In the genomic region with DNA sequence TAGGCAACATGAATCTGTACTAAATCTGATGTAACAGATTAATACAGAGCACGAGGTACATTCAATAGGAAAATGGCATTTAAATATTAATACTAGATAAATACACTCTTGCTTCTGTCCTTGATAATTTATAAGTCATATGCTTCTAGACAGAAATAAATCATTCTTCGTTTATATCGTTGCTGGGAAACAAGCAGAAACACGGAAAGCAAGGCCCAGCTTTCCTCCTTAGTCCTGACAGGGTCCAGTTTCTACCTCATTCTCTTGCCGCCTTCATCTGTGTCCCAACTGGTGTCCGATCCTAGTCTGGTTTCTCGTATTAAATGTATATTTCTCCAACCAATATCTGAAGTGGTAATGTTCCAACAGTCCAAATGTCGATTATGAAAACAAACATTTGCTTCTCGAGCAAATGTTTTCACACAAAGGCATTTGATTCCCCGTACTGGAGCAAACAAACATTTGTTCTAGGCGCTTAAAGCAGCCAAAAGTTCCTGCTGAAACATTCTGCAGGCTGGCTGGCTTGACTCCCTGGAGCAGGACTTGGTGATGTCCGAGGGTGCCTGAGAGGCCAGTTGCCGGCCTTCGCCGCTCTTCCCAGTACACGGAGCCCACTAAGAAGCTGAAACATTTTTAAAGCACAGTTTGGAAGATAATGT, we compare ENCODE assay signal across 8 mouse cellular contexts.
DNase-seq lines count a peak whose midpoint lies in the region; ATAC-seq lines count a peak whose summit lies in the region.

No protein-coding gene starts in this region.

- H3K4me2 ChIP-seq in kidney, embryonic 14.5 days (replicated peaks; ENCODE audit: low read depth, low read length) = no peak overlapping the region
- H3K4me2 ChIP-seq in heart, embryonic 15.5 days = no peak overlapping the region
- H3K4me2 ChIP-seq in midbrain, embryonic 16.5 days (ENCODE audit: low read length) = 0 out of 2 replicates have a peak overlapping the region, but pooled peaks have one; percentile 6

- 35% methylated on average over 16 of the region's 16 CpGs for WGBS in kidney, embryonic 14.5 days
- 61% methylated on average over 16 of the region's 16 CpGs for WGBS in heart, embryonic 15.5 days
- WGBS in midbrain, embryonic 16.5 days = 53% methylated on average over 16 of the region's 16 CpGs

- H3K9ac ChIP-seq in kidney, embryonic 14.5 days (ENCODE audit: low read depth, low read length) = no peak overlapping the region
- no peak overlapping the region for H3K9ac ChIP-seq in heart, embryonic 15.5 days
- H3K9ac ChIP-seq in midbrain, embryonic 16.5 days (ENCODE audit: low read depth, low read length) = no peak overlapping the region

- no peaks in the 10 kb centered on the region; the same call in 1 of the 2 replicates for H3K4me1 ChIP-seq in kidney, embryonic 14.5 days (ENCODE audit: control insufficient read depth, insufficient read depth, low read length)
- 0 out of 2 replicates have a peak, but pooled peaks cover 5% of the 10 kb centered on the region for H3K4me1 ChIP-seq in heart, embryonic 15.5 days (replicated peaks)
- peaks cover 13% of the 10 kb centered on the region for H3K4me1 ChIP-seq in midbrain, embryonic 16.5 days (ENCODE audit: control insufficient read depth, insufficient read depth, low read length)

- no peaks in the 10 kb centered on the region for H3K36me3 ChIP-seq in kidney, embryonic 14.5 days (ENCODE audit: control insufficient read depth, insufficient read depth, low read length)
- H3K36me3 ChIP-seq in heart, embryonic 15.5 days = no peaks in the 10 kb centered on the region
- no peaks in the 10 kb centered on the region for H3K36me3 ChIP-seq in midbrain, embryonic 16.5 days (ENCODE audit: control insufficient read depth, insufficient read depth, low read length)

- no peaks in the 10 kb centered on the region for H3K27me3 ChIP-seq in kidney, embryonic 14.5 days (ENCODE audit: control insufficient read depth, insufficient read depth, low read length)
- H3K27me3 ChIP-seq in heart, embryonic 15.5 days = no peaks in the 10 kb centered on the region
- no peaks in the 10 kb centered on the region for H3K27me3 ChIP-seq in midbrain, embryonic 16.5 days (ENCODE audit: control insufficient read depth, insufficient read depth, low read depth, low read length)

- H3K4me3 ChIP-seq in kidney, embryonic 14.5 days (ENCODE audit: low read length) = no peak overlapping the region
- no peak overlapping the region for H3K4me3 ChIP-seq in heart, embryonic 15.5 days
- no peak overlapping the region for H3K4me3 ChIP-seq in midbrain, embryonic 16.5 days (ENCODE audit: low read depth, low read length)

- ATAC-seq in kidney, embryonic 14.5 days (ENCODE audit: low FRiP score, low TSS enrichment) = 0 out of 2 replicates have a peak, but pooled peaks have one; percentile 16
- no peak for ATAC-seq in heart, embryonic 15.5 days (replicated peaks; ENCODE audit: insufficient number of reproducible peaks, insufficient read depth, low FRiP score, low read depth)
- ATAC-seq in midbrain, embryonic 16.5 days = no peak

- no peak for DNase-seq in kidney, adult 9 months
- peak; percentile 42 for DNase-seq in kidney, postnatal 10 days
- DNase-seq in retina, embryonic 14.5 days (ENCODE audit: low spot score) = no peak
- no peak for DNase-seq in yolk sac, embryonic 10.5 days (ENCODE audit: low spot score)
- DNase-seq in right cerebral cortex, postnatal 36 days (ENCODE audit: low spot score in 2 of 2) = no peak

- H3K9me3 ChIP-seq in kidney, embryonic 14.5 days (ENCODE audit: control insufficient read depth, low read length) = no peaks in the 10 kb centered on the region
- H3K9me3 ChIP-seq in heart, embryonic 15.5 days (replicated peaks) = no peaks in the 10 kb centered on the region
- no peaks in the 10 kb centered on the region for H3K9me3 ChIP-seq in midbrain, embryonic 16.5 days (replicated peaks; ENCODE audit: control insufficient read depth, low read length, poor library complexity, severe bottlenecking)

- peak overlapping the region; percentile 24; the same call in 1 of the 2 replicates for H3K27ac ChIP-seq in kidney, embryonic 14.5 days (ENCODE audit: low read depth, low read length)
- peak overlapping the region; percentile 56; the same call in 1 of the 2 replicates for H3K27ac ChIP-seq in heart, embryonic 15.5 days
- H3K27ac ChIP-seq in midbrain, embryonic 16.5 days (ENCODE audit: low read length) = peak overlapping the region; percentile 63
